Mouse (Mus musculus): Measurements from ENCODE around the gene Dpysl4. TPM values are rescaled to one million over a fixed set of nuclear protein-coding genes. Genes with fewer than 3 reads are reported as not detected.

The Dpysl4 gene
- total and polyA plus RNA-seq, 3 experiments: not detected

DNA sequence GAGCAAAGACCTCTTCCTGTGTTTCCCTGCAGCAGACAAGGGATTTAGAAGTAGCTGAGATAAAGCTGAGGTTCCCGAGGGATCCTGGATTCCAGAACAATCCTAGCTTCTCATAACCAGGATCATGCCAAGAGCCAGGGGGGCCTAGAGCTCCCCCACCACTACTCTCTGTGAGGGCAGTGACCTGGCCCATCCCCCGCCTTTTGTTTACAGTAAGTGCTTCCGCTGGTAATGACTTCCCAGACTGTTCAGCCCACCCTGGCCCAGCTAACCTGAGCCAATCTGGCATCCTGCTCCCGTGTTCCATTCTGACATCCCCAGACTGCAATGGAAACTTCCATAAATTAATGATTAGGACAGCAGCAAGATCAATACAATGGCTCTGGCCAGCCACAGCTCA lies 61.6 kb downstream of the Dpysl4 start:
- Histone ChIP-seq H3K27me3 (replicated peaks) (peaks cover 90% of the 10 kb centered on the region), H3K79me2 (replicated peaks; ENCODE audit: control insufficient read depth, extremely low read depth, insufficient read depth, poor library complexity, severe bottlenecking) (no peaks in the 10 kb centered on the region), H3K27ac (ENCODE audit: insufficient read depth, low read depth) (no peak overlapping the region), H3K4me2 (ENCODE audit: insufficient read depth, low read depth, poor library complexity, severe bottlenecking) (no peak overlapping the region), H3K4me1 (ENCODE audit: control insufficient read depth in 1 of 2, insufficient read depth in 2 of 2) (no peaks in the 10 kb centered on the region), H3K4me3 (replicated peaks in 1 of 3; ENCODE audit: low read depth in 2 of 3, low read length in 2 of 3, poor library complexity in 1 of 3) (no peak overlapping the region), H3K36me3 (replicated peaks in 1 of 2; ENCODE audit: control insufficient read depth in 1 of 2, insufficient read depth in 1 of 2, low read length in 1 of 2) (no peaks in the 10 kb centered on the region), H3K9ac (ENCODE audit: insufficient read depth, low read depth) (no peak overlapping the region), H3K9me3 (replicated peaks; ENCODE audit: low read length) (no peaks in the 10 kb centered on the region)
- DNase-seq (ENCODE audit: extremely low read depth): no peak
- TF ChIP-seq CHD1 (IDR thresholded peaks at IDR 0.05; ENCODE audit: low read depth, low read length): no peak
- no peak for TF ChIP-seq HCFC1 (IDR thresholded peaks at IDR 0.05; ENCODE audit: low read depth, low read length)
- no peak for TF ChIP-seq UBTF (IDR thresholded peaks at IDR 0.05; ENCODE audit: low read depth, low read length)
- TF ChIP-seq USF1 (IDR thresholded peaks at IDR 0.05; ENCODE audit: low read depth, low read length): no peak
- no peak for TF ChIP-seq POLR2A (IDR thresholded peaks at IDR 0.05; ENCODE audit: low read depth, low read length)
- no peak for TF ChIP-seq SMC3 (IDR thresholded peaks at IDR 0.05; ENCODE audit: low read depth, low read length)
- no peak for TF ChIP-seq CHD2 (IDR thresholded peaks at IDR 0.05; ENCODE audit: low read length)
- no peak for TF ChIP-seq BHLHE40 (IDR thresholded peaks at IDR 0.05; ENCODE audit: low read depth, low read length)
- TF ChIP-seq ZC3H11A (IDR thresholded peaks at IDR 0.05; ENCODE audit: low read depth, low read length): no peak
- no peak for TF ChIP-seq NELFE (IDR thresholded peaks at IDR 0.05; ENCODE audit: low read depth, low read length)
- TF ChIP-seq CTCF (conservative IDR thresholded peaks at IDR 0.05 in 1 of 2, IDR thresholded peaks at IDR 0.05 in 1 of 2; ENCODE audit: low read depth in 2 of 2, low read length in 2 of 2): no peak
- no peak for TF ChIP-seq PAX5 (IDR thresholded peaks at IDR 0.05; ENCODE audit: low read length)
- TF ChIP-seq ZNF384 (IDR thresholded peaks at IDR 0.05; ENCODE audit: low read depth, low read length): no peak
- no peak for TF ChIP-seq USF2 (conservative IDR thresholded peaks at IDR 0.05; ENCODE audit: low read depth, low read length)
- no peak for TF ChIP-seq TBP (conservative IDR thresholded peaks at IDR 0.05; ENCODE audit: low read depth, low read length)
- TF ChIP-seq POLR2AphosphoS2 (IDR thresholded peaks at IDR 0.05; ENCODE audit: low read depth, low read length): no peak
- dilution Hi-C loops (cut with MboI; ENCODE audit: extremely low pct_ligation_motif_present, extremely low pct_unique_long_range_greater_than_20kb, low sequenced_read_pairs) (no loop called here), in situ Hi-C loops (cut with MboI; ENCODE audit: low pct_ligation_motif_present, low pct_unique_long_range_greater_than_20kb, low sequenced_read_pairs) (no loop called here)

DNA sequence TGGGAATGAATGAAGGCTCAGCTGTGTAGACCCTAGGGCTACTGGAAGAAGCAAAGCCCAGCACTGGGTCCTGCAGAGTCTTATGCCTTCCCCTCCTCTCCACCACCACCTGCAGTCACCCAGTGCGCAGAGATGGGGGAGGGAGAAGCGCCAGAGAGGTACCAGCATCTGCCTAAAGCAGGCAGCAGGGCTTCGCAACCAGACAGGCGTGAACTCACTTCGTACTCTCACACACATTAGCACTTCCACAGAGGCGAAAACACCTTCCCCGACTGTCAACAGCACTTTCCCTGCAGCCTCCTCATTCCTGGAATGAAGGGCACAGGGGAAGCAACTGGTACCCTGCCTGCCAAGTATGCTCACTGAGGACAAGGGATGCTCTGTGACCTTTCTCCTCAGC lies 63.6 kb downstream of the Dpysl4 start:
- Histone ChIP-seq H3K36me3 (replicated peaks in 1 of 2; ENCODE audit: control insufficient read depth in 1 of 2, insufficient read depth in 1 of 2, low read length in 1 of 2) (no peaks in the 10 kb centered on the region), H3K79me2 (replicated peaks; ENCODE audit: control insufficient read depth, extremely low read depth, insufficient read depth, poor library complexity, severe bottlenecking) (no peaks in the 10 kb centered on the region), H3K9me3 (replicated peaks; ENCODE audit: low read length) (no peaks in the 10 kb centered on the region), H3K4me2 (ENCODE audit: insufficient read depth, low read depth, poor library complexity, severe bottlenecking) (no peak overlapping the region), H3K27ac (ENCODE audit: insufficient read depth, low read depth) (no peak overlapping the region), H3K27me3 (replicated peaks) (peaks cover 94% of the 10 kb centered on the region), H3K4me3 (replicated peaks in 1 of 3; ENCODE audit: low read depth in 2 of 3, low read length in 2 of 3, poor library complexity in 1 of 3) (no peak overlapping the region), H3K4me1 (ENCODE audit: control insufficient read depth in 1 of 2, insufficient read depth in 2 of 2) (no peaks in the 10 kb centered on the region), H3K9ac (ENCODE audit: insufficient read depth, low read depth) (no peak overlapping the region)
- no peak for DNase-seq (ENCODE audit: extremely low read depth)
- TF ChIP-seq ZNF384 (IDR thresholded peaks at IDR 0.05; ENCODE audit: low read depth, low read length): no peak
- TF ChIP-seq JUN (IDR thresholded peaks at IDR 0.05; ENCODE audit: insufficient read depth, low read depth, low read length): no peak
- TF ChIP-seq NRF1 (IDR thresholded peaks at IDR 0.05; ENCODE audit: low read depth, low read length): no peak
- TF ChIP-seq ETS1 (conservative IDR thresholded peaks at IDR 0.05; ENCODE audit: low read depth, low read length): no peak
- TF ChIP-seq EP300 (IDR thresholded peaks at IDR 0.05; ENCODE audit: low read length): no peak
- no peak for TF ChIP-seq POLR2AphosphoS2 (IDR thresholded peaks at IDR 0.05; ENCODE audit: low read depth, low read length)
- no peak for TF ChIP-seq CTCF (conservative IDR thresholded peaks at IDR 0.05 in 1 of 2, IDR thresholded peaks at IDR 0.05 in 1 of 2; ENCODE audit: low read depth in 2 of 2, low read length in 2 of 2)
- TF ChIP-seq PAX5 (IDR thresholded peaks at IDR 0.05; ENCODE audit: low read length): no peak
- TF ChIP-seq SIN3A (IDR thresholded peaks at IDR 0.05; ENCODE audit: low read length): no peak
- TF ChIP-seq MXI1 (IDR thresholded peaks at IDR 0.05; ENCODE audit: low read depth, low read length): no peak
- TF ChIP-seq GABPA (IDR thresholded peaks at IDR 0.05; ENCODE audit: insufficient replicate concordance, low read depth, low read length): no peak
- dilution Hi-C loops (cut with MboI; ENCODE audit: extremely low pct_ligation_motif_present, extremely low pct_unique_long_range_greater_than_20kb, low sequenced_read_pairs) (no loop called here), in situ Hi-C loops (cut with MboI; ENCODE audit: low pct_ligation_motif_present, low pct_unique_long_range_greater_than_20kb, low sequenced_read_pairs) (no loop called here)

All from CH12.LX (cell line).